In the genomic region with DNA sequence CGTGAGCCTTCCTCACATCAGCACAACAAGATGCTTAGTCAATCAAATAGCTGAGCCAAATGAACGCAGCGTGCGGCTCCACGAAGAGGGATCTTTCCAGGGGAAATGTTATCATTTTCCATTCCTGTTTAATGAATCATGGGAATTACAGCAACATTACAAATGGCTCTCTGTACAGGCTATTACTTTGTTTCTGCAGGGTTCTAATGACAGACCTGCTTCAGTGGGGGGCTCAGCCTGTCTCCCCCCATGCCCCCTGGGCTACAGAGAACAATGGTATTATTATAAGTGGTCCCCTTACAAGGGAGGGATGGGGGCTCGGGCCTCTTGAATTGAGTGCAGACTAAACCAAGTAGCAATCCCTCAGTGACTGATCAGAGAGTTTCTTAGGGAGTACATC, we compare ENCODE assay signal across 25 mouse cellular contexts.
DNase-seq lines count a peak whose midpoint lies in the region; ATAC-seq and TF ChIP-seq lines count a peak whose summit lies in the region.
"Had no signal": no experiment of that assay in that cellular context is flagged by ENCODE, and none has a peak within 500 bp of the region (broad histone marks: within the 10 kb centered on the region; RNA-seq: fewer than 3 reads in every experiment).

No protein-coding gene starts in this region.

- no peak overlapping the region for H3K4me2 ChIP-seq in hindbrain, embryonic 12.5 days (replicated peaks)
- no peak overlapping the region for H3K4me2 ChIP-seq in hindbrain, postnatal 0 days (ENCODE audit: low read depth, low read length)
- no peak overlapping the region for H3K4me2 ChIP-seq in midbrain, embryonic 14.5 days (ENCODE audit: low read length)
- no peak overlapping the region for H3K4me2 ChIP-seq in midbrain, postnatal 0 days (ENCODE audit: low read depth, low read length, poor library complexity, severe bottlenecking)
- H3K4me2 ChIP-seq: embryonic facial prominence, embryonic 12.5 days; intestine, embryonic 15.5 days; limb, embryonic 13.5 days; liver, embryonic 11.5 days; lung, embryonic 15.5 days; midbrain, embryonic 12.5 days; stomach, embryonic 15.5 days had no signal

- no peak overlapping the region for H3K4me3 ChIP-seq in hindbrain, embryonic 12.5 days
- no peak overlapping the region for H3K4me3 ChIP-seq in hindbrain, postnatal 0 days (ENCODE audit: low read length)
- H3K4me3 ChIP-seq in midbrain, embryonic 14.5 days (replicated peaks; ENCODE audit: low read depth, low read length): no peak overlapping the region
- no peak overlapping the region for H3K4me3 ChIP-seq in midbrain, postnatal 0 days (ENCODE audit: low read depth, low read length)
- H3K4me3 ChIP-seq: embryonic facial prominence, embryonic 12.5 days; intestine, embryonic 15.5 days; layer of hippocampus, adult 2 months; left cerebral cortex, adult 2 months; limb, embryonic 13.5 days; lung, embryonic 15.5 days; midbrain, embryonic 12.5 days; stomach, embryonic 15.5 days had no signal

- H3K9me3 ChIP-seq in hindbrain, embryonic 12.5 days (replicated peaks): no peaks in the 10 kb centered on the region
- H3K9me3 ChIP-seq in hindbrain, postnatal 0 days (ENCODE audit: low read length): no peaks in the 10 kb centered on the region
- H3K9me3 ChIP-seq in midbrain, embryonic 14.5 days (ENCODE audit: control insufficient read depth, low read length): no peaks in the 10 kb centered on the region
- no peaks in the 10 kb centered on the region for H3K9me3 ChIP-seq in midbrain, postnatal 0 days (ENCODE audit: low read length)
- H3K9me3 ChIP-seq: embryonic facial prominence, embryonic 12.5 days; intestine, embryonic 15.5 days; limb, embryonic 13.5 days; lung, embryonic 15.5 days; midbrain, embryonic 12.5 days; stomach, embryonic 15.5 days had no signal

- peaks cover 23% of the 10 kb centered on the region for H3K4me1 ChIP-seq in hindbrain, embryonic 12.5 days
- H3K4me1 ChIP-seq in hindbrain, postnatal 0 days (ENCODE audit: insufficient read depth, low read length): no peaks in the 10 kb centered on the region
- peaks cover 17% of the 10 kb centered on the region; the same call in 1 of the 2 replicates for H3K4me1 ChIP-seq in midbrain, embryonic 14.5 days (ENCODE audit: control insufficient read depth, insufficient read depth, low read length)
- peaks cover 5% of the 10 kb centered on the region; the same call in 1 of the 2 replicates for H3K4me1 ChIP-seq in midbrain, postnatal 0 days (ENCODE audit: insufficient read depth, low read length)
- H3K4me1 ChIP-seq: intestine, embryonic 15.5 days; lung, embryonic 15.5 days had no signal

- peak; percentile 22 to 37 for DNase-seq in adrenal gland, postnatal 36 days
- DNase-seq in adrenal gland, adult 8-10 months: no peak
- no peak for DNase-seq in hindbrain, postnatal 0 days (ENCODE audit: low spot score)
- peak; percentile 23 for DNase-seq in midbrain, embryonic 14.5 days
- no peak for DNase-seq in midbrain, postnatal 0 days (ENCODE audit: low spot score)
- DNase-seq in Muller cell, postnatal 12 days (ENCODE audit: inconsistent ontology term): peak; percentile 12
- DNase-seq: B cell, adult 2 months; cerebellum, adult 11-12 months; cerebellum, adult 9-11 months; embryo, embryonic 11 days; kidney, adult 2 months; kidney, postnatal 36 days; right cerebral cortex, postnatal 25 days had no signal

- no peak for ATAC-seq in hindbrain, embryonic 12.5 days (ENCODE audit: low FRiP score)
- no peak for ATAC-seq in hindbrain, postnatal 0 days
- no peak for ATAC-seq in midbrain, embryonic 14.5 days (ENCODE audit: low FRiP score, low TSS enrichment)
- ATAC-seq in midbrain, postnatal 0 days (ENCODE audit: low FRiP score): no peak
- ATAC-seq in megakaryocyte-erythroid progenitor cell, adult 5-6 weeks (replicated peaks; ENCODE audit: low FRiP score, low TSS enrichment, poor library complexity, severe bottlenecking): no peak
- ATAC-seq: forebrain, embryonic 16.5 days; intestine, embryonic 15.5 days had no signal

- H3K36me3 ChIP-seq in hindbrain, embryonic 12.5 days: no peaks in the 10 kb centered on the region
- no peaks in the 10 kb centered on the region for H3K36me3 ChIP-seq in hindbrain, postnatal 0 days (ENCODE audit: insufficient read depth, low read length)
- H3K36me3 ChIP-seq in midbrain, embryonic 14.5 days (ENCODE audit: control insufficient read depth, insufficient read depth, low read length): no peaks in the 10 kb centered on the region
- no peaks in the 10 kb centered on the region for H3K36me3 ChIP-seq in midbrain, postnatal 0 days (ENCODE audit: insufficient read depth, low read length)
- H3K36me3 ChIP-seq: embryonic facial prominence, embryonic 12.5 days; intestine, embryonic 15.5 days; limb, embryonic 13.5 days; lung, embryonic 15.5 days; midbrain, embryonic 12.5 days; stomach, embryonic 15.5 days had no signal

- TF ChIP-seq CTCF in hindbrain, postnatal 0 days (IDR thresholded peaks at IDR 0.05; ENCODE audit: low read depth): no peak
- TF ChIP-seq CTCF in midbrain, postnatal 0 days (IDR thresholded peaks at IDR 0.05): no peak

- no peak overlapping the region for H3K9ac ChIP-seq in hindbrain, embryonic 12.5 days
- no peak overlapping the region for H3K9ac ChIP-seq in hindbrain, postnatal 0 days (replicated peaks; ENCODE audit: low read length)
- no peak overlapping the region for H3K9ac ChIP-seq in midbrain, embryonic 14.5 days (replicated peaks; ENCODE audit: low read length)
- no peak overlapping the region for H3K9ac ChIP-seq in midbrain, postnatal 0 days (replicated peaks; ENCODE audit: low read length, poor library complexity, severe bottlenecking)
- H3K9ac ChIP-seq: embryonic facial prominence, embryonic 12.5 days; intestine, embryonic 15.5 days; limb, embryonic 13.5 days; lung, embryonic 15.5 days; midbrain, embryonic 12.5 days; stomach, embryonic 15.5 days had no signal

- no peaks in the 10 kb centered on the region for H3K27me3 ChIP-seq in hindbrain, embryonic 12.5 days
- H3K27me3 ChIP-seq in hindbrain, postnatal 0 days (ENCODE audit: insufficient read depth, low read length): no peaks in the 10 kb centered on the region
- H3K27me3 ChIP-seq in midbrain, embryonic 14.5 days (ENCODE audit: control insufficient read depth, insufficient read depth, low read length): no peaks in the 10 kb centered on the region
- H3K27me3 ChIP-seq in midbrain, postnatal 0 days (ENCODE audit: insufficient read depth, low read length): no peaks in the 10 kb centered on the region
- H3K27me3 ChIP-seq: intestine, embryonic 15.5 days; lung, embryonic 15.5 days; midbrain, embryonic 12.5 days; stomach, embryonic 15.5 days had no signal

- peak overlapping the region; percentile 58; the same call in 1 of the 2 replicates for H3K27ac ChIP-seq in hindbrain, embryonic 12.5 days
- H3K27ac ChIP-seq in hindbrain, postnatal 0 days: no peak overlapping the region
- H3K27ac ChIP-seq in midbrain, embryonic 14.5 days (replicated peaks; ENCODE audit: low read depth, low read length): 0 out of 2 replicates have a peak overlapping the region, but pooled peaks have one; percentile 9
- no peak overlapping the region for H3K27ac ChIP-seq in midbrain, postnatal 0 days (ENCODE audit: low read depth, low read length)
- H3K27ac ChIP-seq: embryonic facial prominence, embryonic 12.5 days; intestine, embryonic 15.5 days; layer of hippocampus, adult 2 months; left cerebral cortex, adult 2 months; limb, embryonic 13.5 days; lung, embryonic 15.5 days; midbrain, embryonic 12.5 days; stomach, embryonic 15.5 days had no signal

- WGBS in hindbrain, embryonic 12.5 days: 46% methylated on average over 6 of the region's 6 CpGs
- 34% methylated on average over 6 of the region's 6 CpGs for WGBS in hindbrain, postnatal 0 days
- 51% methylated on average over 6 of the region's 6 CpGs for WGBS in midbrain, embryonic 14.5 days
- WGBS in midbrain, postnatal 0 days: 27% methylated on average over 6 of the region's 6 CpGs

Comparison
In these comparisons a context has a peak if more than half of its experiments do, and no peak if none do; other contexts are left out.
1. DNase-seq: peak in adrenal gland, postnatal 36 days (2 of 2), midbrain, embryonic 14.5 days (single experiment) and Muller cell, postnatal 12 days (single experiment); none in adrenal gland, adult 8-10 months (single experiment), hindbrain, postnatal 0 days (single experiment) and midbrain, postnatal 0 days (single experiment).
2. H3K27ac ChIP-seq: peak in hindbrain, embryonic 12.5 days (single experiment) and midbrain, embryonic 14.5 days (single experiment); none in hindbrain, postnatal 0 days (single experiment) and midbrain, postnatal 0 days (single experiment).